Comparison of ENCODE assay signal across 29 mouse cellular contexts in the genomic region with DNA sequence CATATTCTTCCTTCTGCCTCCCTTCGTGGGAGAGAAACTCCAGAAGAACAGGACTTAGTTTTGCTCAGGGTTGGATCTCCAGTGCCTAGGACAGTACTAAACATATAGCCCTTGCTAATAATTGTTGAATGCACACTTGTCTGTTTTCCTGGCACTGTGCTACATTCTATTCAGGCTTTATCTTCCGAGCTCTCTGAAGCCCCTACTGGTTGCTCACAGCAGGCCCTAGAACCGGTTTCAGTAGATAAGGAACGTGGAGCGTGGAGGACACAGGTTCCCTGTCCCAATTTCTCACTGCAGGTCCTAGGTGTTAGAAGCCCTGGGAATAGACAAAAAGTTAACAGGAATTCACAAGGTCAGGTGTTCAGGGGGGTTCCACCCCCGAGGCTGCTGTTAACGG. TPM values are rescaled to one million over a fixed set of nuclear protein-coding genes. Genes with fewer than 3 reads are reported as not detected.
DNase-seq lines count a peak whose midpoint lies in the region; ATAC-seq and TF ChIP-seq lines count a peak whose summit lies in the region.
"Had no signal": no experiment of that assay in that cellular context is flagged by ENCODE, and none has a peak within 500 bp of the region (broad histone marks: within the 10 kb centered on the region; RNA-seq: fewer than 3 reads in every experiment).

No protein-coding gene starts in this region.

- no peaks in the 10 kb centered on the region for H3K27me3 ChIP-seq in kidney, postnatal 0 days (ENCODE audit: insufficient read depth, low read length)
- H3K27me3 ChIP-seq in testis, adult 2 months (ENCODE audit: control insufficient read depth, insufficient read depth, low read length), result no peaks in the 10 kb centered on the region
- H3K27me3 ChIP-seq in heart, adult 2 months (ENCODE audit: control insufficient read depth, insufficient read depth, low read length), result no peaks in the 10 kb centered on the region
- H3K27me3 ChIP-seq: heart, embryonic 12.5 days; hindbrain, embryonic 15.5 days; liver, embryonic 12.5 days; midbrain, embryonic 12.5 days; Patski; stomach, embryonic 15.5 days had no signal

- TF ChIP-seq POLR2A in testis, adult 2 months (IDR thresholded peaks at IDR 0.05; ENCODE audit: control insufficient read depth, low read depth, low read length), result no peak
- no peak for TF ChIP-seq POLR2A in heart, adult 2 months (IDR thresholded peaks at IDR 0.05; ENCODE audit: insufficient read depth, low read depth, low read length)

- no peaks in the 10 kb centered on the region for H3K9me3 ChIP-seq in kidney, postnatal 0 days (replicated peaks; ENCODE audit: low read length)
- H3K9me3 ChIP-seq: G1E; heart, embryonic 12.5 days; hindbrain, embryonic 15.5 days; liver, embryonic 12.5 days; midbrain, embryonic 12.5 days; stomach, embryonic 15.5 days had no signal

- no peak overlapping the region for H3K4me3 ChIP-seq in kidney, postnatal 0 days (replicated peaks; ENCODE audit: low read depth, low read length)
- peak overlapping the region; percentile 19; the same call in 1 of the 2 replicates for H3K4me3 ChIP-seq in testis, adult 2 months (ENCODE audit: control insufficient read depth, low read depth, low read length)
- no peak overlapping the region for H3K4me3 ChIP-seq in heart, adult 2 months
- H3K4me3 ChIP-seq: erythroblast, embryonic 14.5 days; heart, embryonic 12.5 days; hindbrain, embryonic 15.5 days; liver, embryonic 12.5 days; midbrain, embryonic 12.5 days; stomach, embryonic 15.5 days had no signal

- 44% methylated on average over 7 of the region's 7 CpGs for WGBS in kidney, postnatal 0 days
- 46% methylated on average over 7 of the region's 7 CpGs for WGBS in heart, adult 2 months

- H3K36me3 ChIP-seq in kidney, postnatal 0 days (ENCODE audit: insufficient read depth, low read length), result no peaks in the 10 kb centered on the region
- H3K36me3 ChIP-seq in testis, adult 2 months (ENCODE audit: control insufficient read depth, insufficient read depth, low read length), result no peaks in the 10 kb centered on the region
- no peaks in the 10 kb centered on the region for H3K36me3 ChIP-seq in heart, adult 2 months (ENCODE audit: control insufficient read depth, insufficient read depth, low read length)
- H3K36me3 ChIP-seq: G1E; heart, embryonic 12.5 days; hindbrain, embryonic 15.5 days; liver, embryonic 12.5 days; midbrain, embryonic 12.5 days; stomach, embryonic 15.5 days had no signal

- H3K4me1 ChIP-seq in kidney, postnatal 0 days (replicated peaks; ENCODE audit: insufficient read depth, low read length), result no peaks in the 10 kb centered on the region
- H3K4me1 ChIP-seq in testis, adult 2 months (ENCODE audit: control insufficient read depth, insufficient read depth, low read length), result no peaks in the 10 kb centered on the region
- peaks cover 4% of the 10 kb centered on the region for H3K4me1 ChIP-seq in heart, adult 2 months (ENCODE audit: control insufficient read depth, insufficient read depth, low read length)
- H3K4me1 ChIP-seq: hindbrain, embryonic 15.5 days; liver, embryonic 12.5 days; midbrain, embryonic 12.5 days had no signal

- ATAC-seq in kidney, postnatal 0 days (replicated peaks; ENCODE audit: low FRiP score, low read depth), result no peak
- ATAC-seq: liver, embryonic 12.5 days; liver, postnatal 0 days; Patski had no signal

- H3K79me2 ChIP-seq in heart, adult 2 months (replicated peaks; ENCODE audit: control insufficient read depth, insufficient read depth, low read length), result no peaks in the 10 kb centered on the region

- H3K27ac ChIP-seq in kidney, postnatal 0 days, result no peak overlapping the region
- no peak overlapping the region for H3K27ac ChIP-seq in testis, adult 2 months (ENCODE audit: control insufficient read depth, insufficient read depth, low read depth, low read length)
- no peak overlapping the region for H3K27ac ChIP-seq in heart, adult 2 months
- H3K27ac ChIP-seq: hindbrain, embryonic 15.5 days; liver, embryonic 12.5 days; midbrain, embryonic 12.5 days; stomach, embryonic 15.5 days had no signal

- no peak for TF ChIP-seq EP300 in heart, adult 2 months (IDR thresholded peaks at IDR 0.05; ENCODE audit: insufficient read depth, low read depth, low read length)

- no peak overlapping the region for H3K4me2 ChIP-seq in kidney, postnatal 0 days (ENCODE audit: low read length)
- H3K4me2 ChIP-seq: heart, embryonic 12.5 days; hindbrain, embryonic 15.5 days; liver, embryonic 12.5 days; midbrain, embryonic 12.5 days; stomach, embryonic 15.5 days had no signal

- intact Hi-C loops in heart, adult 2 months (cut with DNase I), result no loop called here

- TF ChIP-seq CTCF in kidney, postnatal 0 days (IDR thresholded peaks at IDR 0.05; ENCODE audit: low read depth), result peak; percentile 19; the same call in 1 of the 2 replicates
- no peak for TF ChIP-seq CTCF in testis, adult 2 months (IDR thresholded peaks at IDR 0.05; ENCODE audit: control insufficient read depth, insufficient read depth, insufficient replicate concordance, low read depth, low read length)
- no peak for TF ChIP-seq CTCF in heart, adult 2 months (IDR thresholded peaks at IDR 0.05)

- H3K9ac ChIP-seq in kidney, postnatal 0 days (ENCODE audit: low read depth, low read length), result no peak overlapping the region
- H3K9ac ChIP-seq in heart, adult 2 months (ENCODE audit: low read depth, low read length), result no peak overlapping the region
- H3K9ac ChIP-seq: heart, embryonic 12.5 days; hindbrain, embryonic 15.5 days; liver, embryonic 12.5 days; liver, postnatal 0 days; midbrain, embryonic 12.5 days; stomach, embryonic 15.5 days had no signal

- no peak for DNase-seq in kidney, postnatal 0 days (ENCODE audit: low spot score)
- no peak for DNase-seq in kidney, postnatal 25 days
- DNase-seq in testis, postnatal 14 days (ENCODE audit: low spot score), result no peak
- DNase-seq in ZHBTc4 (ENCODE audit: low read depth, low spot score), result peak; percentile 44
- no peak for DNase-seq in adrenal gland, postnatal 25 days
- DNase-seq in heart, adult 2 months, result no peak
- DNase-seq: adrenal gland, postnatal 36 days; B cell, adult 2 months; cerebellum, adult 2 months; cerebellum, postnatal 14 days; gastrocnemius, postnatal 25 days; heart, adult 11 months; heart, postnatal 10 days; kidney, adult 8-10 months; kidney, postnatal 10 days; liver, postnatal 0 days; lung, postnatal 14 days; right cerebral cortex, postnatal 25 days; thymus, adult 2 months; thymus, postnatal 36 days had no signal

RNA-seq across cellular contexts. Expression of gene Jdp2, which starts 59.4 kb away (rescaled TPM):
- 0.47 and 0.70 TPM in 2 replicates for polyA plus RNA-seq in kidney, postnatal 0 days (2015; fragmentation: Nextera tagmentation; extraction: Ambion mirVana)
- 0.81 and 0.91 TPM in 2 replicates for polyA plus RNA-seq in testis, adult 2 months (2012; rRNA removed)
- 15.1 and 16.4 TPM in 2 replicates for total RNA-seq in adrenal gland, postnatal 25 days (2021)
- 10 to 100 TPM in 1 of 2 experiments, 1 to 10 TPM in 1; 7.5 to 15.9 TPM for total RNA-seq in heart, adult 2 months (2021)
- polyA plus RNA-seq in heart, adult 2 months (2012; rRNA removed), result 4.3 and 4.6 TPM in 2 replicates
- total RNA-seq: G1E had no signal
- polyA plus RNA-seq: G1E had no signal
